Mouse (Mus musculus) intestine, postnatal 0 days (tissue): ENCODE measurements around the gene Wnt1. TPM values are rescaled to one million over a fixed set of nuclear protein-coding genes. Genes with fewer than 3 reads are reported as not detected.
A peak's percentile ranks its signal among the peaks of the same experiment; 100 is the strongest.
"Not testable (repeated sequence)": the region's sequence is repeated elsewhere in the genome, so short reads cannot be mapped to it uniquely, and the experiment has no call there.

Source experiments
- ATAC-seq: fragments of 200-750 bp; cut with Nextera tagmentation; 2 replicates; pipeline ENCODE4 v1.8.0; 2017; ENCODE audit warnings: mild to moderate bottlenecking, moderate TSS enrichment, moderate library complexity
- H3K27ac ChIP-seq: fragments of 300-500 bp; sonication (generic); 2 replicates; pipeline ENCODE4 v1.5.1; 2014; ENCODE audit warnings: mild to moderate bottlenecking, low read depth, low read length, moderate library complexity
- H3K27me3 ChIP-seq: fragments of 300-500 bp; sonication (generic); replicated peaks from 2 replicates; pipeline ENCODE4 v1.6.1; 2014; ENCODE audit warnings: low read length, mixed read lengths; ENCODE audit not compliant: control insufficient read depth, insufficient read depth
- H3K36me3 ChIP-seq: fragments of 300-500 bp; sonication (generic); 2 replicates; pipeline ENCODE4 v1.6.1; 2014; ENCODE audit warnings: mild to moderate bottlenecking, moderate library complexity; ENCODE audit not compliant: control insufficient read depth, insufficient read depth
- H3K4me1 ChIP-seq: fragments of 300-500 bp; sonication (generic); replicated peaks from 2 replicates; pipeline ENCODE4 v1.6.1; 2014; ENCODE audit warnings: antibody characterized with exemption, low read length, mixed read lengths; ENCODE audit not compliant: control insufficient read depth, insufficient read depth
- H3K4me2 ChIP-seq: fragments of 300-500 bp; sonication (generic); replicated peaks from 2 replicates; pipeline ENCODE4 v1.6.1; 2014; ENCODE audit warnings: low read depth, mild to moderate bottlenecking, moderate library complexity
- H3K4me3 ChIP-seq: fragments of 300-500 bp; sonication (generic); 2 replicates; pipeline ENCODE4 v1.5.1; 2014; ENCODE audit warnings: low read depth, low read length
- H3K9ac ChIP-seq: fragments of 300-500 bp; sonication (generic); 2 replicates; pipeline ENCODE4 v1.6.1; 2014; ENCODE audit warnings: mild to moderate bottlenecking, low read depth, low read length
- H3K9me3 ChIP-seq: fragments of 300-500 bp; sonication (generic); 2 replicates; pipeline ENCODE4 v1.6.1; 2016; ENCODE audit warnings: mixed run types; ENCODE audit not compliant: control insufficient read depth
- CTCF ChIP-seq: sonication (generic); IDR thresholded peaks from 2 replicates; pipeline ENCODE4 v1.5.1; 2016; ENCODE audit warnings: low read depth, mild to moderate bottlenecking, control low read depth, antibody characterized with exemption, moderate library complexity
- WGBS: fragments of 180-500 bp; shearing (Covaris S2); extraction: QIAGEN DNeasy Blood & Tissue Kit; methylation state at CpG from one replicate; pipeline ENCODE4 v1.1.7; 2014; 5-methylcytosine and 5-hydroxymethylcytosine counted together
- polyA plus RNA-seq: library from polyadenylated mRNA; unstranded; fragments of >200 nt; fragmentation: Nextera tagmentation; extraction: Ambion mirVana; gene quantifications from 2 replicates; pipeline ENCODE4 v1.2.1, GENCODE M21; 2015

Gene Wnt1
- polyA plus RNA-seq, 1 experiment from 2014 or later = not detected

GRCm38 (mm10) chr15:98806809-98807770 lies 17.4 kb downstream of the Wnt1 start:
- ATAC-seq = peak; percentile 14; the same call in 1 of the 2 replicates
- H3K4me1 ChIP-seq = 0 out of 2 replicates have a peak, but pooled peaks cover 19% of the 10 kb centered on the region
- no peak for TF ChIP-seq CTCF
- no peaks in the 10 kb centered on the region for H3K9me3 ChIP-seq
- H3K27ac ChIP-seq = no peak overlapping the region
- H3K9ac ChIP-seq = peak overlapping the region; percentile 42; the same call in 1 of the 2 replicates
- H3K4me3 ChIP-seq = peak overlapping the region; percentile 44
- peaks cover 73% of the 10 kb centered on the region for H3K27me3 ChIP-seq
- 0 out of 2 replicates have a peak, but pooled peaks cover 5% of the 10 kb centered on the region for H3K36me3 ChIP-seq
- under 1% methylated on average over 57 of the region's 58 CpGs for WGBS
- H3K4me2 ChIP-seq = peak overlapping the region; percentile 82

GRCm38 (mm10) chr15:98807895-98808650 lies 18.4 kb downstream of the Wnt1 start:
- no peak overlapping the region for H3K9ac ChIP-seq

DNA sequence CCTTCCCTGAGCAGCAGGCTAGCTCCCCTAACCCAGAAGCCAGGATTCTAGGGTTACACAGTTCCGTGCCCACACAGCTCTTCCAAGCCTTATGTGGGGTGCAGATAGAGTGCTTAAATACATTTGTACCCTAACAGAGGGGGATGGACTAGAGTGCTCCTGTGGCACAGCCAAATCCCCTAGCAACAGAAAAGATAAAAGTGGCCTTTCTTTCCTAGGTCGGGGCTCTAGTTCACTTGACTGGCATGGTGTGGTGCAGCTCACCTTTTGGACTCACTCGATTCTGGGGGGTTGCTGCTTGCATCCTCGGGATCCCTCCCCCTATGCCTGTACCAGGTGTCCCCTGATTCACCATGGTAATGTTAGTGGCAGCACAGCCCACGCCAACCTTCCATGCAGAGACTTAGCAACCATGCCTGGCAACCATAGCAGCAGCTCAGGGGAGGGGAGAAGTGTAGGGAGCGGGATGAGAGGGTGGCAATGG lies 19.0 kb downstream of the Wnt1 start:
- Histone ChIP-seq H3K4me2 (peak overlapping the region; percentile 82; the same call in 1 of the 2 replicates), H3K27ac (no peak overlapping the region), H3K36me3 (peaks cover 16% of the 10 kb centered on the region), H3K4me1 (0 out of 2 replicates have a peak, but pooled peaks cover 19% of the 10 kb centered on the region), H3K9me3 (no peaks in the 10 kb centered on the region), H3K9ac (no peak overlapping the region), H3K4me3 (no peak overlapping the region), H3K27me3 (peaks cover 62% of the 10 kb centered on the region)
- no peak for TF ChIP-seq CTCF
- no peak for ATAC-seq
- WGBS = 21% methylated on average over 6 of the region's 6 CpGs

More at GRCm38 (mm10) chr15:98807895-98808650, 18.4 kb downstream of the Wnt1 start:
- Histone ChIP-seq H3K36me3 (peaks cover 10% of the 10 kb centered on the region), H3K4me1 (0 out of 2 replicates have a peak, but pooled peaks cover 19% of the 10 kb centered on the region), H3K27ac (no peak overlapping the region), H3K9me3 (no peaks in the 10 kb centered on the region), H3K4me3 (peak overlapping the region; percentile 44), H3K4me2 (peak overlapping the region; percentile 82), H3K27me3 (peaks cover 68% of the 10 kb centered on the region)
- TF ChIP-seq CTCF = no peak
- under 1% methylated on average over 34 of the region's 34 CpGs for WGBS
- peak; percentile 25; the same call in 1 of the 2 replicates for ATAC-seq

DNA sequence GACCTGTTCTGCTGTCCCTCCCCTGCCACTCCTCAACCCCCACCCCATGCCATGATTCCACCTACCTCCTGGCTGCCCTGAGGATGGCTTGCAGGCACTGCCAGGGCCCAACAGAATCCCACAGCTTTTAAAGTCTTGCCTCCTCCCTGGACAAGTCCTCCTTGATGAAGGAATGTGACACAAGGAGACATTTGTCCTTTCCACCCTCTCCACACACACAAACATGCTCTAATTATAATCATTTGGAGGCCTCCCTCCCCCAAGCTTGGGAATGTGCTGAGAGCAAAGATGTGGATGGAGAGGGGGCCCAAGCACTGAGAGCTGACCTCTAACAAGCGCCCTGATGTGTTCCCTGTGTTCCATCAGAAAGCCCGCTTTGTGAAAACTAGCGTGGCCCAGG lies 19.7 kb downstream of the Wnt1 start, which contains the start of gene Ddn:
TSS of gene Ddn (minus strand) at position 101 of the 400 bp plus-strand sequence.
- peak within 1 kb of the TSS; percentile 44 for H3K4me3 ChIP-seq
- no peaks in the 10 kb centered on the region for H3K9me3 ChIP-seq
- H3K4me2 ChIP-seq = peak within 1 kb of the TSS; percentile 82
- whole genome bisulfite sequencing = 61% methylated on average over 3 of the region's 3 CpGs
- no peak for TF ChIP-seq CTCF
- peaks cover 23% of the 10 kb centered on the region for H3K36me3 ChIP-seq
- peaks cover 56% of the 10 kb centered on the region for H3K27me3 ChIP-seq
- no peak for ATAC-seq
- H3K4me1 ChIP-seq = 0 out of 2 replicates have a peak, but pooled peaks cover 19% of the 10 kb centered on the region
- no peak within 1 kb of the TSS for H3K9ac ChIP-seq
- H3K27ac ChIP-seq = no peak within 1 kb of the TSS

- 78% methylated on average over 6 of the region's 6 CpGs for WGBS
- not testable (repeated sequence) for H3K9ac ChIP-seq
- H3K4me1 ChIP-seq = 0 out of 2 replicates have a peak, but pooled peaks cover 19% of the 10 kb centered on the region
Measured at GRCm38 (mm10) chr15:98810212-98810611, 20.6 kb downstream of the Wnt1 start.

More at GRCm38 (mm10) chr15:98810212-98810611, 20.6 kb downstream of the Wnt1 start:
- H3K27ac ChIP-seq, H3K4me2 ChIP-seq, H3K9me3 ChIP-seq, H3K4me3 ChIP-seq, ATAC-seq: not testable (repeated sequence)
- Histone ChIP-seq H3K36me3 (peaks cover 28% of the 10 kb centered on the region), H3K27me3 (peaks cover 48% of the 10 kb centered on the region)
